Mouse (Mus musculus): Measurements from ENCODE around the gene Ephb2. TPM values are rescaled to one million over a fixed set of nuclear protein-coding genes. Genes with fewer than 3 reads are reported as not detected.

Gene Ephb2
- total RNA-seq, 2 experiments from 2014 or later: 12.3 to 13.5 TPM

- no peak for DNase-seq (ENCODE audit: low spot score in 2 of 2)
Measured at GRCm38 (mm10) chr4:136768499-136768898, 67.3 kb downstream of the Ephb2 start.

GRCm38 (mm10) chr4:136765080-136765479, 70.7 kb downstream of the Ephb2 start:
- DNase-seq (ENCODE audit: low spot score in 2 of 2): no peak

- DNase-seq (ENCODE audit: low spot score in 2 of 2): no peak
Measured at GRCm38 (mm10) chr4:136763349-136763748, 72.4 kb downstream of the Ephb2 start.

GRCm38 (mm10) chr4:136761713-136762380, 73.9 kb downstream of the Ephb2 start:
- DNase-seq (ENCODE audit: low spot score in 2 of 2): no peak

- DNase-seq (ENCODE audit: low spot score in 2 of 2): no peak
Measured at GRCm38 (mm10) chr4:136760882-136761281, 74.9 kb downstream of the Ephb2 start.

- DNase-seq (ENCODE audit: low spot score in 2 of 2): no peak
Measured at GRCm38 (mm10) chr4:136757096-136757495, 78.7 kb downstream of the Ephb2 start.

DNA sequence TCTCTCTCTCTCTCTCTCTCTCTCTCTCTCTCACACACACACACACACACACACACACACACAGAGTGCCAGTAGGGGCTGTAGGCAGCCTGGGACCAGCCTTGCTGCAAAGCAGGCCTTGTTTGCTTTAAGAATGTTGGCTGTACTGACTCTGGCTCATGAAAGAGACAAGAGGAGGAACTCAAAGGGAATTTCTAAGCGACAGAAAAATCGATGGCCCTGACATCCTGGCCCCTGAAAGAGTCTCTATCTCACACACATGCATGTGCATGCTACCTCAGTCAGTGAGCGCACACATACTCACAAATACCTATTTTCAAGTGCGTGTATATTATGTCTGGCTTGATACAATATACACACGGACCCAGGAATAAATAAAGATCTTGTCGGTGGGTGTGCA, 79.3 kb downstream of the Ephb2 start:
- DNase-seq (ENCODE audit: low spot score in 2 of 2): no peak

DNA sequence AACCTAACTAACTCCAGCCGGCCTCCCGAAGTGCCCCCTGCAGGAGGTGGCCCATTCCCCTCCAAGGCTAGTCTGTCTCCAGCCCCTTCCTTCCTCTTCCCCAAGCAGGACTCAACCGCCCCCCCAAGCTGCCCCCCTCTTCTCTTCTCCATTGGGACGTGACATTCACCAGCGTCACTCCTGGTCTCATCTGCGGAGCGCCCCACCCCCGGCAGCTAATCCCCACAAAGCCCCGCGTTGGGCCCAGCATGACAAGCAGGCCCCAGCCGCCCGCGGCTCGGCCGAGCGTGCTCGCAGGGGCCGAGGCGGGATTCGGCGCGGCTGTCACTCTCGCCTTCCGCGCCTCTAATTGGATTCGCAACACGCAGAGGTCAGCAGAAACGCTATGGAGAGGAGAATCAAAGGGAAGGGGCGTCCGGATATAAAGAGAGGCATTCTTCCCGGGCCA, 80.4 kb downstream of the Ephb2 start:
- DNase-seq (ENCODE audit: low spot score in 2 of 2): no peak

GRCm38 (mm10) chr4:136754256-136754655, 81.5 kb downstream of the Ephb2 start:
- DNase-seq (ENCODE audit: low spot score in 2 of 2): no peak

DNA sequence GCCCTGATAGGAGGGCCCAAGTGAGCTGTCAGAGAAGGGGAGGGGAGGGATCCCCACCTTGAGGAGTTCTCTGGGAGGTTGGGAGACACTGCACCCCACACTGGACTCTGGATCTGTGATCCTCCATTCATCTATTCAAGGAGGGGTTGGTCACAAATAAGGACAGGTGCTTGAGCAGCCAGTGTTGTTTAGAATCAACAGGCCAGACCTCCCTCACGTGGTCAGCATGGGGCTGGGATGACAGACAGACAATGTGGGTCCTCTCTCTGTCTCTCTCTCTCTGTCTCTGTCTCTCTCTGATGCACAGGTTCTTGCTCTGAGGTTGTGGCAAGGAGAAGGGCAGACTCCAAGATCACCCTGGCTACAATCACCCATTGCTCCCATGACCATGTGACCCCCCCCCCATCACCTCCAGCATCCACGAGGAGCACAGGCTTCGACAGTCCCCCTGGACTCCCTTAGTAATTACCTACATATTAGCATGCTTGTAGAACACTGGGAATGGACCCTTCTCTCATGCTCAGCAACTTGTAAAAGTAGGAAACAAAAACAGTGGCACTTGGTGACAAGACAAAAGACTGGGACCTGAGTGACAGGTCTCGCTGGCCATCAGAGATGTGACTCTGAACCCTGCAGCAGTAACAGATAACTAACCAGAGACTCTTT, 84.3 kb downstream of the Ephb2 start:
- DNase-seq (ENCODE audit: low spot score in 2 of 2): no peak

- DNase-seq (ENCODE audit: low spot score in 2 of 2): no peak
Measured at GRCm38 (mm10) chr4:136750578-136751338, 85.0 kb downstream of the Ephb2 start.

DNA sequence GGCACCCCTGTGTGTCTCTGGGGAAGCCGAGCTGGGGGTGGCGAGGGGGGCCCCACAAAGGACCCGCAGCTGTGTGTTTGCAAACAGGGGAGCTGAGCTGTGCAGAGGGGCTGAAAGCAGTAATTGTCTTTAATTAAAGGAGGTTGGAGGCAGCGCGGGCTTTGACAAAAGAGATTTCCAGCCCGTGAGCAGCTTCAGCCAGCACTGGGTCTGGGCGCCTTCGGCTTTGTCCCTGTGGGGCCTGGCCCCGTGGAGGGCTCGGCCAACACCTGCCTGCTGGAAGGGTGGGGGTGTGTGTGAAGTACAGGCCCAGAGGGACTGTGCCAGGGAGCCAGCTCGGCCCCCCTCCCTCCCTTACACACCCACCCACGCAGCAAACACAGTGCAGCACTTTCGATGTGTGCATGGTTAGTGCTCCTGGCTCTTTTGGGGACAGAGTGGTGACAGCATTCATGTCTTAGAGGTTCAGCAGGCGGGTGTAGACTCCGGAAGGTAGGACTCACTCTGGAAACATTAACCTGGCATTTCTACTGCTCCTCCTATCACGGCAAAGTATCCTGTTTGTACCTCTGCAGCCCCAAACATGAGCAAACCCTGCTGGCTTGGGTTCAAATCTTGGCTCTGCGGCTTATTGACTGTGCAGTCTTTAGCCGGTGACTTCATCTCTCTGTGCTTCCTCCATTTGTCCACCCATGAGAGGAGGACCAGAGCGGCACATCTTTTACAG, 85.8 kb downstream of the Ephb2 start:
- DNase-seq (ENCODE audit: low spot score in 2 of 2): no peak

DNA sequence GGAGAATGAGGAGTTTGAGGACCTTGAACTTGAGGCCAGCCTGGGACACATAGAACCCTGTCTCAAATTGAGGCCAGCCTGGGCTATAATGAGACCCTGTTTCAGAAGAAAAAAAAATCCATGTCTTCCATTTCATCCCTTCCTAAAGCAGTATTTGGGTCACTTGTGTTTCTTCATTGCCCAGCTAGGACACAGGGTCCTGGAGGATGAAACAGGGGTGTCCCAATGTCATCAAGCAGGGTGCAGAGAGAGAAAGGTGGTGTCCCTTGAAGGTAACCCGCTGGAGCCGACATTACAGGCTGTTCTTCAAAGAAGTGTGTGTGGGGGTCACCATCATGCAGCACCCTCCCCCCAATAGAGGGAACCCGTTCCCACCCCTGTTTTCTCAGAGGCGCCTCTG, 86.4 kb downstream of the Ephb2 start:
- DNase-seq (ENCODE audit: low spot score in 2 of 2): no peak

- no peak for DNase-seq (ENCODE audit: low spot score in 2 of 2)
Measured at GRCm38 (mm10) chr4:136748842-136749392, 86.9 kb downstream of the Ephb2 start.

- no peak for DNase-seq (ENCODE audit: low spot score in 2 of 2)
Measured at GRCm38 (mm10) chr4:136746516-136746915, 89.3 kb downstream of the Ephb2 start.

GRCm38 (mm10) chr4:136742677-136743076, 93.1 kb downstream of the Ephb2 start:
- peak in 1 of 2 experiments; percentile 41 for DNase-seq (ENCODE audit: low spot score in 2 of 2)

DNA sequence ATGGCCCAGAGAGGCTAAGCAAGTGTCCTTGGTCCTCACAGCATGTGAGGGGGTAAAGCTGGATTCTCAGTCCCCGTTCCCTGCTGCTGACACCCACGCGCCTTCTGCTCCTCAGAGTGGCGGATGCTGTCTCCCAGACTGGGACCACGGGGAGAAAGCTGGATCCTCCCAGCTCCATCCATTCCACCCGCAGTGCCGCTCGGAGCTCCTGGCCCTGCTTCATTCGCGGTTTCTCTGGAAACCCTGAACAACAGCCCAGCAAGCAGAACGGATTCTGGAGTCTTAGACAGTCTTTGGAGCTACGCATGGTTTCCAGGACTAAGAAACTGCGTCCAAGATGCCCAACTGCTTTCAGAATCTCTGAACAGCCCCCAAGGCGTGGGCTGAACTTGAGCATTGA, 93.9 kb downstream of the Ephb2 start:
- peak in 1 of 2 experiments; percentile 34 for DNase-seq (ENCODE audit: low spot score in 2 of 2)

DNA sequence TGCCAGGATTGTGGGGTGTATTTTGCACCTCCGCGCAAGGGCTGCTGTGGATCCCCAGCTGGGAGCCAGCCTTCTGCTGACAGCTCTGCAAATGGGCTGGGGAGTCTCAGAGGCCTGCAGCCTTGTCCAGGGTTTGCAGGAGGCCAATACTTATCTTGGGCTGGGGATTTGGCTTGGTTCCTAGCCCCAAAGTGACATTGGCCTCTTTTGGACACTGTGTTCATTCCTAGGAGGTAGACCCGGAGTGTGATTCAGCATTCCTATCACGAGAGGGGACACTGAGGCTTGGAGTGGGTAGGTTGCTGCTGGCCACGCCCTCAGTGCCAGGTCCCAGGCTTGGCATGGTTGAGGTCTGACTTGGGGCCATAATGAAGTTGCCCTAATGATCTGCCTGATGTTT, 94.8 kb downstream of the Ephb2 start:
- DNase-seq (ENCODE audit: low spot score in 2 of 2): no peak

- DNase-seq (ENCODE audit: low spot score in 2 of 2): no peak
Measured at GRCm38 (mm10) chr4:136739189-136739588, 96.6 kb downstream of the Ephb2 start.

DNA sequence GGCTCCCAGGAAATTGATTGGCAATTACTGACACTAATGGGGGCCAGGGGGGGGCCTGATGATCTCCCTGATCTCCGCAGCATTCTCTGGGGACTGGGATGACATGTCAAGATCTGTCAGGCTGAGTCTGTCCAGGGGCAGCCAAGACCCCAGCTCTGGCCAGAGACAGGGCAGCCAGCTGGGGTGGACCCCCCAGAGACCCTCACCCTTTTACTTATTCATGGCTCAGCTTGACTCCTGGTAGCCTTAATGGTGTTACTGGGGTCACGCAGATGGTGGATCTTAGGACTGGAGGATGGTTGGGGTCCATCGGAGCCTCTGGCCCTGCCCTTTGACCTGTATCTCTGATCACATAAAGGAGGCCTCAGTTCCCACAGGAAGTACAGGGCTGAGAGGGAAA, 97.5 kb downstream of the Ephb2 start:
- no peak for DNase-seq (ENCODE audit: low spot score in 2 of 2)

- no peak for DNase-seq (ENCODE audit: low spot score in 2 of 2)
Measured at GRCm38 (mm10) chr4:136735856-136736255, 99.9 kb downstream of the Ephb2 start.
